9 mouse cellular contexts compared by ENCODE assay signal in the genomic region with DNA sequence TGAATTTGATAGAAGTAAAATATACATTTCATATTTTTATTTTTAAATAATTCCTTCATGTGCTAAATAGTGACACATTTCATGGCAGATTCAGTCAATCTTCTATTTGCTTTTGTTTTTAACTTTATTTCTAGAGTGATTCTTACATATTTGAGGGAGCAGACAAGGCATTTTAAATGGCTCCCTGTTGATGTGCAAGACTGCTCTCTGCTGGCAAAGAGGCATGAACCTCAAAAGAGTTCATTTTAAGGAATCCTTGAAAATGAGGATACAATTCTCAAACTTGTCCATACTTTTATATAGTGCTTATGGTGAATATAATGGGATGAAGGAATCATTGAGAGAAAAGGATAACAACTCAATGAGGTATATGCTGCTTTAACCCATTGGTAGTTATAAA.
A peak's percentile ranks its signal among the peaks of the same experiment; 100 is the strongest.
DNase-seq lines count a peak whose midpoint lies in the region; ATAC-seq and TF ChIP-seq lines count a peak whose summit lies in the region.
"Had no signal": no experiment of that assay in that cellular context is flagged by ENCODE, and none has a peak within 500 bp of the region (broad histone marks: within the 10 kb centered on the region; RNA-seq: fewer than 3 reads in every experiment).

No protein-coding gene starts in this region.

- H3K27me3 ChIP-seq in heart, embryonic 12.5 days (replicated peaks): no peaks in the 10 kb centered on the region
- no peaks in the 10 kb centered on the region for H3K27me3 ChIP-seq in lung, postnatal 0 days (replicated peaks; ENCODE audit: insufficient read depth, low read length)

- no peak for TF ChIP-seq EP300 in lung, postnatal 0 days (IDR thresholded peaks at IDR 0.05)

- no peak for ATAC-seq in heart, embryonic 12.5 days (ENCODE audit: insufficient number of reproducible peaks, low FRiP score)
- no peak for ATAC-seq in lung, postnatal 0 days

- no peak overlapping the region for H3K9ac ChIP-seq in heart, embryonic 12.5 days
- H3K9ac ChIP-seq in lung, postnatal 0 days (replicated peaks; ENCODE audit: low read depth): no peak overlapping the region

- H3K4me2 ChIP-seq in heart, embryonic 12.5 days: no peak overlapping the region
- H3K4me2 ChIP-seq in lung, postnatal 0 days (replicated peaks; ENCODE audit: low read depth, low read length): no peak overlapping the region

- H3K9me3 ChIP-seq in heart, embryonic 12.5 days (replicated peaks): no peaks in the 10 kb centered on the region
- H3K9me3 ChIP-seq in lung, postnatal 0 days (ENCODE audit: low read length): no peaks in the 10 kb centered on the region

- no peaks in the 10 kb centered on the region for H3K4me1 ChIP-seq in heart, embryonic 12.5 days (replicated peaks)
- no peaks in the 10 kb centered on the region for H3K4me1 ChIP-seq in lung, postnatal 0 days (ENCODE audit: insufficient read depth, low read depth, low read length)

- peak; percentile 20 for DNase-seq in heart, postnatal 4 days
- DNase-seq in lung, postnatal 0 days (ENCODE audit: low spot score): peak; percentile 67
- no peak for DNase-seq in lung, postnatal 25 days (ENCODE audit: low spot score)
- DNase-seq in brain, adult 2 months (ENCODE audit: low read depth, low spot score): peak; percentile 60
- DNase-seq in retina, embryonic 14.5 days (ENCODE audit: low spot score): peak; percentile 43
- no peak for DNase-seq in gastrocnemius, postnatal 4 days (ENCODE audit: low spot score in 2 of 2)
- DNase-seq: cerebellum, adult 9-11 months; thymus, adult 2 months had no signal

- H3K4me3 ChIP-seq in heart, embryonic 12.5 days: no peak overlapping the region
- no peak overlapping the region for H3K4me3 ChIP-seq in lung, postnatal 0 days (ENCODE audit: low read depth, low read length)

- H3K27ac ChIP-seq in heart, embryonic 12.5 days (ENCODE audit: poor library complexity, severe bottlenecking): no peak overlapping the region
- no peak overlapping the region for H3K27ac ChIP-seq in lung, postnatal 0 days (ENCODE audit: low read length)

- peak; percentile 61 for TF ChIP-seq CTCF in lung, postnatal 0 days (IDR thresholded peaks at IDR 0.05)

- no peaks in the 10 kb centered on the region for H3K36me3 ChIP-seq in heart, embryonic 12.5 days
- H3K36me3 ChIP-seq in lung, postnatal 0 days (ENCODE audit: insufficient read depth, low read length): no peaks in the 10 kb centered on the region

Comparison
In these comparisons a context has a peak if more than half of its experiments do, and no peak if none do; other contexts are left out.
1. DNase-seq: peak in heart, postnatal 4 days (single experiment), lung, postnatal 0 days (single experiment), brain, adult 2 months (single experiment) and retina, embryonic 14.5 days (single experiment); none in lung, postnatal 25 days (single experiment) and gastrocnemius, postnatal 4 days (0 of 2).